Mouse (Mus musculus) large intestine, adult 2 months (tissue): Measurements from ENCODE around the gene Tmem138. TPM values are rescaled to one million over a fixed set of nuclear protein-coding genes. Genes with fewer than 3 reads are reported as not detected.

ENCODE experiments used
- polyA plus RNA-seq: library from polyadenylated mRNA; depleted of rRNA; stranded (reverse); fragments of >200 nt; gene quantifications from 2 replicates; pipeline ENCODE4 v1.2.3, GENCODE M21; 2012; rRNA removed

Gene Tmem138
- polyA plus RNA-seq, 1 experiment: 8.8 TPM

Other genes with a start within 250 kb of the Tmem138 start
- gene Syt7, start 188.3 kb downstream of the Tmem138 start, polyA plus RNA-seq: 6.8 and 7.4 TPM in 2 replicates
- 3.0 and 3.1 TPM in 2 replicates for gene Lrrc10b, start 119.9 kb downstream of the Tmem138 start, polyA plus RNA-seq
- 0.48 and 0.93 TPM in 2 replicates for gene Ppp1r32, start 94.4 kb downstream of the Tmem138 start, polyA plus RNA-seq
- gene Cpsf7, start 52.1 kb downstream of the Tmem138 start, polyA plus RNA-seq: 22.9 and 34.4 TPM in 2 replicates
- gene Sdhaf2, start 51.2 kb downstream of the Tmem138 start, polyA plus RNA-seq: 29.4 and 33.3 TPM in 2 replicates
- gene Tmem216, start 21.1 kb downstream of the Tmem138 start, polyA plus RNA-seq: 12.3 and 13.8 TPM in 2 replicates
- gene Cyb561a3, start 190 bp downstream of the Tmem138 start, polyA plus RNA-seq: 40.4 and 43.2 TPM in 2 replicates
- gene Ddb1, start 28.0 kb upstream of the Tmem138 start, polyA plus RNA-seq: 93.2 and 120 TPM in 2 replicates
- 115 and 227 TPM in 2 replicates for gene Tkfc, start 28.3 kb upstream of the Tmem138 start, polyA plus RNA-seq
- 1.3 and 6.0 TPM in 2 replicates for gene Vwce, start 56.9 kb upstream of the Tmem138 start, polyA plus RNA-seq
- 0.09 TPM in 1 of 2 replicates, not detected in the other for gene Pga5, start 100.7 kb upstream of the Tmem138 start, polyA plus RNA-seq
- 24.7 and 26.6 TPM in 2 replicates for gene Vps37c, start 111.4 kb upstream of the Tmem138 start, polyA plus RNA-seq
- gene Cd5, start 161.6 kb upstream of the Tmem138 start, polyA plus RNA-seq: 4.1 and 4.8 TPM in 2 replicates